Mouse (Mus musculus) liver, embryonic 11.5 days (tissue): ENCODE measurements around the gene Pmf1. TPM values are rescaled to one million over a fixed set of nuclear protein-coding genes. Genes with fewer than 3 reads are reported as not detected.

Source experiments
- ATAC-seq: fragments of 200-750 bp; cut with Nextera tagmentation; replicated peaks from 2 replicates; pipeline ENCODE4 v1.8.0; 2017; ENCODE audit warnings: moderate number of reproducible peaks, mild to moderate bottlenecking, moderate TSS enrichment, moderate library complexity; ENCODE audit not compliant: low FRiP score
- DNase-seq: peaks from one replicate; pipeline ENCODE4 v3.0.0-alpha.2; 2017; ENCODE audit warnings: low spot score
- H3K27ac ChIP-seq: fragments of 300-500 bp; sonication (generic); 2 replicates; pipeline ENCODE4 v1.5.1; 2014; ENCODE audit warnings: mild to moderate bottlenecking, low read depth, low read length, control low read depth
- H3K27me3 ChIP-seq: fragments of 300-500 bp; sonication (generic); replicated peaks from 2 replicates; pipeline ENCODE4 v1.6.1; 2014; ENCODE audit warnings: low read length, mixed read lengths; ENCODE audit not compliant: control insufficient read depth, insufficient read depth
- H3K36me3 ChIP-seq: fragments of 300-500 bp; sonication (generic); 2 replicates; pipeline ENCODE4 v1.6.1; 2014; ENCODE audit warnings: mild to moderate bottlenecking, low read length, moderate library complexity, mixed read lengths; ENCODE audit not compliant: control insufficient read depth, insufficient read depth
- H3K4me1 ChIP-seq: fragments of 300-500 bp; sonication (generic); replicated peaks from 2 replicates; pipeline ENCODE4 v1.6.1; 2014; ENCODE audit warnings: low read length, mixed read lengths; ENCODE audit not compliant: control insufficient read depth, insufficient read depth
- H3K4me2 ChIP-seq: fragments of 300-500 bp; sonication (generic); 2 replicates; pipeline ENCODE4 v1.6.1; 2014; ENCODE audit warnings: mild to moderate bottlenecking, control low read depth, moderate library complexity
- H3K4me3 ChIP-seq: fragments of 300-500 bp; sonication (generic); 2 replicates; pipeline ENCODE4 v1.5.1; 2014; ENCODE audit warnings: low read depth, low read length, control low read depth
- H3K9ac ChIP-seq: fragments of 300-500 bp; sonication (generic); 2 replicates; pipeline ENCODE4 v1.6.1; 2014; ENCODE audit warnings: low read depth, low read length, control low read depth
- H3K9me3 ChIP-seq: fragments of 300-500 bp; sonication (generic); 2 replicates; pipeline ENCODE4 v1.6.1; 2016; ENCODE audit warnings: low read length, inconsistent platforms, mixed read lengths; ENCODE audit not compliant: control insufficient read depth
- WGBS: fragments of 180-500 bp; shearing (Covaris S2); extraction: QIAGEN DNeasy Blood & Tissue Kit; methylation state at CpG from one replicate; pipeline ENCODE4 v1.1.7; 2014; 5-methylcytosine and 5-hydroxymethylcytosine counted together
- polyA plus RNA-seq: library from polyadenylated mRNA; unstranded; fragments of >200 nt; fragmentation: Nextera tagmentation; extraction: Ambion mirVana; gene quantifications from 2 replicates; pipeline ENCODE4 v1.2.1, GENCODE M21; 2014

Gene Pmf1
- polyA plus RNA-seq, 1 experiment from 2014 or later = 165 TPM

GRCm38 (mm10) chr3:88427342-88427905 lies 17.3 kb upstream of the Pmf1 start:
- no peak overlapping the region for H3K4me2 ChIP-seq
- no peak overlapping the region for H3K27ac ChIP-seq
- ATAC-seq (no peak), DNase-seq (no peak)
- no peak overlapping the region for H3K9ac ChIP-seq
- no peaks in the 10 kb centered on the region for H3K27me3 ChIP-seq
- 52% methylated on average over 4 of the region's 4 CpGs for WGBS
- H3K4me3 ChIP-seq = no peak overlapping the region
- no peaks in the 10 kb centered on the region for H3K36me3 ChIP-seq
- no peaks in the 10 kb centered on the region for H3K9me3 ChIP-seq
- peaks cover 12% of the 10 kb centered on the region for H3K4me1 ChIP-seq

GRCm38 (mm10) chr3:88425708-88426420 lies 15.7 kb upstream of the Pmf1 start:
- DNase-seq (no peak), ATAC-seq (no peak)
- H3K27ac ChIP-seq = no peak overlapping the region
- WGBS = 78% methylated on average over 10 of the region's 10 CpGs
- H3K27me3 ChIP-seq = no peaks in the 10 kb centered on the region
- no peaks in the 10 kb centered on the region for H3K9me3 ChIP-seq
- H3K36me3 ChIP-seq = peaks cover 4% of the 10 kb centered on the region; the same call in 1 of the 2 replicates
- no peak overlapping the region for H3K4me3 ChIP-seq
- H3K4me1 ChIP-seq = peaks cover 24% of the 10 kb centered on the region
- H3K9ac ChIP-seq = no peak overlapping the region
- H3K4me2 ChIP-seq = peak overlapping the region; percentile 91

GRCm38 (mm10) chr3:88425330-88425689 lies 15.2 kb upstream of the Pmf1 start:
- Histone ChIP-seq H3K9ac (peak overlapping the region; percentile 52; the same call in 1 of the 2 replicates), H3K4me2 (peak overlapping the region; percentile 91), H3K27me3 (no peaks in the 10 kb centered on the region), H3K4me3 (peak overlapping the region; percentile 82; the same call in 1 of the 2 replicates), H3K36me3 (peaks cover 9% of the 10 kb centered on the region; the same call in 1 of the 2 replicates), H3K9me3 (no peaks in the 10 kb centered on the region), H3K27ac (no peak overlapping the region), H3K4me1 (peaks cover 24% of the 10 kb centered on the region)
- WGBS = 14% methylated on average over 2 of the region's 2 CpGs
- DNase-seq (no peak), ATAC-seq (no peak)

GRCm38 (mm10) chr3:88424605-88425329 lies 14.6 kb upstream of the Pmf1 start, which contains the start of gene Slc25a44:
Gene Slc25a44, minus strand, starts transcription at chr3:88425139.
- H3K4me3 ChIP-seq = peak within 1 kb of the TSS; percentile 82
- H3K27ac ChIP-seq = peak within 1 kb of the TSS; percentile 26
- peaks cover 13% of the 10 kb centered on the region; the same call in 1 of the 2 replicates for H3K36me3 ChIP-seq
- no peaks in the 10 kb centered on the region for H3K9me3 ChIP-seq
- 2% methylated on average over 35 of the region's 35 CpGs for WGBS
- DNase-seq (peak; percentile 78), ATAC-seq (peak; percentile 95)
- peak within 1 kb of the TSS; percentile 91 for H3K4me2 ChIP-seq
- H3K4me1 ChIP-seq = peaks cover 24% of the 10 kb centered on the region
- H3K27me3 ChIP-seq = no peaks in the 10 kb centered on the region
- H3K9ac ChIP-seq = peak within 1 kb of the TSS; percentile 76

GRCm38 (mm10) chr3:88422020-88422720 lies 12.0 kb upstream of the Pmf1 start:
- WGBS = 42% methylated on average over 9 of the region's 9 CpGs

GRCm38 (mm10) chr3:88420771-88421170 lies 10.6 kb upstream of the Pmf1 start:
- DNase-seq (no peak), ATAC-seq (no peak)
- Histone ChIP-seq H3K9ac (no peak overlapping the region), H3K9me3 (no peaks in the 10 kb centered on the region), H3K27me3 (no peaks in the 10 kb centered on the region), H3K4me1 (peaks cover 26% of the 10 kb centered on the region), H3K27ac (no peak overlapping the region), H3K4me3 (no peak overlapping the region), H3K4me2 (no peak overlapping the region), H3K36me3 (peaks cover 29% of the 10 kb centered on the region; the same call in 1 of the 2 replicates)
- 90% methylated on average over 19 of the region's 19 CpGs for WGBS

More at GRCm38 (mm10) chr3:88422020-88422720, 12.0 kb upstream of the Pmf1 start:
- H3K4me3 ChIP-seq = no peak overlapping the region
- ATAC-seq (0 out of 2 replicates have a peak, but pooled peaks have one; percentile 19), DNase-seq (no peak)
- H3K36me3 ChIP-seq = peaks cover 25% of the 10 kb centered on the region; the same call in 1 of the 2 replicates
- no peaks in the 10 kb centered on the region for H3K27me3 ChIP-seq
- peak overlapping the region; percentile 16; the same call in 1 of the 2 replicates for H3K9ac ChIP-seq
- peaks cover 24% of the 10 kb centered on the region for H3K4me1 ChIP-seq
- peak overlapping the region; percentile 33 for H3K27ac ChIP-seq
- peak overlapping the region; percentile 33 for H3K4me2 ChIP-seq
- no peaks in the 10 kb centered on the region for H3K9me3 ChIP-seq

GRCm38 (mm10) chr3:88418016-88418415 lies 7.9 kb upstream of the Pmf1 start:
- Histone ChIP-seq H3K9ac (no peak overlapping the region), H3K36me3 (peaks cover 33% of the 10 kb centered on the region; the same call in 1 of the 2 replicates), H3K9me3 (no peaks in the 10 kb centered on the region), H3K4me2 (no peak overlapping the region), H3K4me3 (no peak overlapping the region), H3K4me1 (peaks cover 21% of the 10 kb centered on the region), H3K27ac (no peak overlapping the region), H3K27me3 (no peaks in the 10 kb centered on the region)
- WGBS = 81% methylated on average over 6 of the region's 6 CpGs
- ATAC-seq (no peak), DNase-seq (no peak)

GRCm38 (mm10) chr3:88415668-88416067 lies 5.5 kb upstream of the Pmf1 start:
- no peak for DNase-seq
- no peak for ATAC-seq
- WGBS = 58% methylated on average over 4 of the region's 4 CpGs
- no peaks in the 10 kb centered on the region for H3K9me3 ChIP-seq
- H3K4me1 ChIP-seq = peaks cover 20% of the 10 kb centered on the region
- no peak overlapping the region for H3K4me3 ChIP-seq
- no peak overlapping the region for H3K27ac ChIP-seq
- 0 out of 2 replicates have a peak overlapping the region, but pooled peaks have one; percentile 6 for H3K9ac ChIP-seq
- no peaks in the 10 kb centered on the region for H3K27me3 ChIP-seq
- H3K36me3 ChIP-seq = peaks cover 35% of the 10 kb centered on the region; the same call in 1 of the 2 replicates
- no peak overlapping the region for H3K4me2 ChIP-seq
